Mouse (Mus musculus) frontal cortex, postnatal 36 days (tissue): ENCODE measurements around the gene Plekhm2.

Experiments used
- DNase-seq, 2 experiments: peaks; one replicate each; pipeline ENCODE4 v3.0.0; 2022; ENCODE audit warnings: low spot score in 2 of 2

Plekhm2 gene

DNA sequence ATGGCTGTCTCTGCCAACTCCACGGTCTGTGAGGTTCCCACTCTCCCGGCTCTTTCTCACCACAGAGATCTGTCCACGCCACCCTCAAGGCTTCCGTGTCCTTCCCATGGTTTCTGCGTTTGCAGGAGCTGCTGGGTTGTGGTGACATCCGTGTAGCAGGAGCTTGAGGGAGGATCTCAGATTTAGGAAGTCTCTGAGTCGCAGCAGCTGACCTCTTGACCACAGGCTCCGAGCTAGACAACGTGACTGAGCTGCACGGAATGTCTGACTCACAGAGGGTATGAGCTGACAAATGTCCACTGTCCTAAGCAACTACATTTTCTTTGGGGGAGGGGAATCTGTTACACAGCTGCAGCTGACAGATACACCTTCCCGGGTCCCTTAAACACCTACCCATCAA is 58.8 kb downstream of the Plekhm2 start, which contains the start of gene Fblim1:
Gene Fblim1, minus strand, starts transcription at position 236 of the 400 bp plus-strand sequence.
- no peak for DNase-seq

DNA sequence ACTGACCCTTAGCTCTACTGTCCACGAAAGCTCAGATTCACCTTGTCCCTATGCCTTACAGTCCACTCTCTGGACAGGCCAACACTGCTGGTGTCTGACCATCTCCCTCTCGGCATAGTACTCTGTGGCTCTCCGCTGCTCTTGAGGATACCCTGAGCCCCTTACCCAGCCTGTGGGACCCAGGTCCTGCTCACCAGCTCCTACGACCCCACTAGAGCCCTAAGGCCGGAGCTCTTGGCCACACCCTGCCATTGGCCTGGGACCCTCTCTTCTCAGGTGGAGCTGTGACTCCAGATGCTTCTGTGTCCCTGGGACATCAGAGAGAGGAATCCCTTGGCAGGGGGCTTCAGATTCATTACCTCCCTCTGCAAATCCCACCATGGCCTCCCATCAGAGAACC is 59.3 kb downstream of the Plekhm2 start:
- DNase-seq, result no peak

DNA sequence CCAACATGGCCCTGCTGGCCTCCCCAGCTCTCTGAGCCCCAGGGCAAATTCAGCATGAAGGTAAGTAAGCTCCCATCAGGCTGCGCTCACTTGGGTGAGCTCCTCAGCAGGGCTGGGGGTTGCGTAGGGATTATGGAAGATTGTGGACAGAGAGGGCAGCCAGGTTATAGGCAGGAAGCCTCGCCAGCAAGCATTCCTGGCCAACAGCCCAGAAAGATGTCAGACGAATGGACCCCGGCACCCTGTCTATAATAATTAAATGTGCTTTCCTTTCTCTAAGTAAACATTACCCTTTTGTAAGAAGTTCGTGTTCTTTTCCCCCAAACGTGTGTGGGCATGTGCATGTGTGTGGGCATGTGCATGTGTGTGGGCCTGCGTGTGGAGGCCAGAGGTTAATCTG is 60.2 kb downstream of the Plekhm2 start:
- DNase-seq, result no peak

DNA sequence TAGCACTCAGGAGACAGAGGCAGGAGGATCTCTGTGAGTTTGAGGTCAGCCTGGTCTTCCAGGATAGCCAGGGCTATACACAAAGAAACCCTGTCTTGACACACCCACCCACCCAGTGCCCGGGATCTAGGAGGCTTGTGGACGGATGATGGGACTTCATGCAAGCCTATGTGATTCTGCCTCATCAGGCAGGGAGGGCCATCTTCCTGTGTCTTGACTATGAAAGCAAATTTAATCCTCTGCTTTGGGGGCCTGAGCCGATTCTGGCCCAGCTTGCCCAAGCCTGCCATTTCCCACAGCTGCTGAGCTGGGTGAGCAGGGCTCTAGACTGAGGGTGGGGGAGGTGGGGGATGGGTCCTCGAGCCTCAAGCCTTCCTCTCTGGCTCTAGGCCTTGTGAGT is 60.8 kb downstream of the Plekhm2 start:
- DNase-seq, result no peak

DNA sequence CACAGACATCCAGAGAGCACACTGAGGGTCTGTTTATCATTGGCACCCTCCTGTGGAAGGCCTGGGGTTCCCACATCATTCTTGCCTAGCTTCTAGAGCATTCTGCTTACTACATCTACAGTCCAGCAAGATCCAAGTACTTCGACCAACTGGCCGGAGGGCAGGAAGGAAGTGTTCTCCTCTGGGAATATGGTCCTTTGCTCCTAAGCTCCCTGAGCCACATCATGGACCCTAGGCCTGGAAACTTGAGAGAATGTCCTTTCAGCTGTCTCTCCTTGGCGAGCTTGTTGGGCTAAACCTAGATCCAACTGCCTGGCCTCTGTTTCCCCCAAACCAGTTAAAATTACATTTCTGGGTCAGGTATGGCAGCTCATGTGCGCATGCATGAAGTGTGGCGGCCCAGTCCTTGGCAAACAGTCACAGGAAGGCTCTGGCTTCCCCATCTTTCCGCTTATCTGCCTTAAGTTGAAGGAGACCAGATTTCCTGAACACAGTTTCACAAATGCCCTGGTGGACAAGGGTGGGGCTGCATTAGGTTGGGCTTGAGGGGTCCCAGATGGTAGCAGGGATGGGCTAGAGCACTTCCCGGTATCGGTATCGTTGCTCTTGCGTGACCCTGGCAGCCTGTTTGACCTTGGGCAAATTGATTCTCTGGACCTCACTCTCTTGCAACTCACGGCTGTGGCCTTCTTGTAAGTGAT is 62.0 kb downstream of the Plekhm2 start:
- DNase-seq, result no peak

DNA sequence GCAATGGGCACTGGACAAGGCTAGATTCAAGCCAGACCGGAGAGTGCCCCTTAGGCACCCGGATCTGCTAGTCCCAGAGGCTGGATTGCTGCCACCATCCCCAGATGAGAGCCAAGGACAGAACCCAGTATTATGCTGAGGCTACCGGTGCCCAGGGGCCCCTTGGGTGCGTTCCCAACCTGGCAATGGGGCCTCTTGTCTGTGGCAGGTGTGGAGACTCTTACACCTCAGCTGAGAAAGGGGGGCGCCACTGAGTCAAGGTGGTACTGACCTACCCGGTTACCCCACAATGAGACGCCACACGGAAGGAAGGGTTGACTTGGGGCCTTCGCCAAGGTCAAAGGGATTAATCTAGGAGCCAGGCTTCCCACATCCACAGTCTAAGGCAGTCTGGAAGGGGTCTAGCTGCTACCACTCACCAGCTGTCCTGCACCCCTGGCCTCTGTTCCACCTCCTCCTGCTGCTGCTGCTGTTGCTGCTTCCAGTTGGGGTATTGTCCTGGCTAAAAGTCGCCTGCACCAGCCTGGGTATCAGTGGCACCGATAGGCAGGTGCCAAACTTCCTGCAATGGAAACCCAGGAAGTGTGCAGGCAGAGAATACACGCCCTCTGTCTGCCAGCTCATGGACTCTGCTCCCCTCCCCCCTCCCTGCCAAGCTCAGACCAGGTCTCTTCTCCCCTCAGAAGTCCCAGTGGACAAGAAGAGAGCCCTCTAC is 63.4 kb downstream of the Plekhm2 start:
- DNase-seq, result no peak

DNA sequence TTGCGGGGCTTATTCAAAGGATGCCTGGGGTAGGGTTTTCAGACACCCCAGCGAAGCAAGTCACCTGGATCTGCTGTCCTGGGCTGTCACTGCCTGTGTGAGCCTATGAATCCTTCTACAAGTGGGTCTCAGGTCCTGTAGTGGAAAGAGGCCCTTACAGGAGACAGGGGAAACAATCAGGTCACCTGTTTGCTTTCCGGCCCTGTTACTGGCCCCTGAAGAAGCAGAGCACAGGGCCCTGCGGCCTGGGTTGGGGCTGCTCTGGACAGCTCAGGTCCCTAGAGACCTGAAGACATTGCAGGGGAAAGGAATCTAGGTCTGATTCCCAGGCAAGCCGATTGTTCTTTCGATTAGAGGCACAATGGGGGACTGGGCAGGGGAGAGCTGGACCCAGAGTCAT is 64.3 kb downstream of the Plekhm2 start:
- DNase-seq, result no peak

DNA sequence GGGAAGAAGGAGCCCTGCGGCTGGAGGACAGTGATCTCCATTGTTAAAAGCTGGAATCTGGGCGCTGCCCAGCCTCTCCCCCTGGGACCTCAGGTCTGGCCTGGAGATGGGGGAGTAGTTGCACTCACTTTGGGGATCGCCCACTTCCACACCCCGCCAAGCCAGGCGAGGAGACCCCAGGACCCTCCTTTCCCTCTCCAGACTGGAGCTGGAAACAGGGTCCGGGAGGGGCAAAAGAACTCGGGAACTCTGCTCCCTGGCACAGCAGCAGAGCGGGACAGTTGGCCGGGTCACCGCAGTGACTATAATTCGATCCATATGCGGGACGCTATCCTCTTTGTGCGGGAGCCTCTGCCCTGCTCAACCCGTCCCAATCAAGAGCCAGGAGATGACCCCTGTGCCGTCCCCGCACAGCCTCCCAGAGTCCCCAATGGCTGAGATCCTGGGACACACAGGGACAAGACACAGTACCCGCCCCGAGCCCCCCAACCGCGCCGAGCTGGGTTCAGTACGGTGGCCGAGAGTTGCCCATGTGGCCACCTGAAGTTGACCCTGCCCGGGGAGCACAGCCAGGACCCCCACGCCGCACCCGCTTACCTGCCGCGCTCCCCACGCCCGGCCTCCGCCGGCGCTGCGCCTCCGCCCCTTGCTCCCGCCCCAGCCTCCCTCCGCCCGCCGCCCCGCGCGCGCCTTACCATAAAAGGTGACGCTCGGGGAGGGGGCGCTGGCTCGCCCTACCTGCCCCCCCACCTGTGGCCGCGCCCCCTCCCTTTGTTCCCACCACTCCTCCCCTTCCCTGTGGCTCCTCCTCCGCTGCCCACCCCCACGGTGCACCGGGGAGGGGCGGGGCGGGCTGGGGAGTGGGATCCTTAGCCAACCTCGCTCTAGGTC is 65.2 kb downstream of the Plekhm2 start:
- DNase-seq, result no peak

DNA sequence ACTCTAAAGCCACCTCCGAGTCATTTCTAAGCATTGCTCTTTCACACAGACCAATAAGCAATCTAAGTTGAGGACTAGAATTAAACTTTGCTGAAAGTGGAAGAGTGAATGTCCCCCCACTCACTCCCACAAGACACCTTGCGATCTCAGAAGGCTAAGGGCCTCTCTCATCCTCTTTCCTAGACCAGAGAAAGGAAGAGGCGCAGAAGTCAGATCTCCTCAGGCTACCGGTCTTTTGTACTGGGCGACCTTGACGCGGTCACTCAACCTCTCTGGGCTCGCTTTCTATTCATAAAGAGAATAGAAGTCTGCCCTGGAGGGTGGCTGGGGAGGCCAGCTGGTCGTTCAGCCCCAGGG is 65.8 kb downstream of the Plekhm2 start:
- DNase-seq, result no peak

DNA sequence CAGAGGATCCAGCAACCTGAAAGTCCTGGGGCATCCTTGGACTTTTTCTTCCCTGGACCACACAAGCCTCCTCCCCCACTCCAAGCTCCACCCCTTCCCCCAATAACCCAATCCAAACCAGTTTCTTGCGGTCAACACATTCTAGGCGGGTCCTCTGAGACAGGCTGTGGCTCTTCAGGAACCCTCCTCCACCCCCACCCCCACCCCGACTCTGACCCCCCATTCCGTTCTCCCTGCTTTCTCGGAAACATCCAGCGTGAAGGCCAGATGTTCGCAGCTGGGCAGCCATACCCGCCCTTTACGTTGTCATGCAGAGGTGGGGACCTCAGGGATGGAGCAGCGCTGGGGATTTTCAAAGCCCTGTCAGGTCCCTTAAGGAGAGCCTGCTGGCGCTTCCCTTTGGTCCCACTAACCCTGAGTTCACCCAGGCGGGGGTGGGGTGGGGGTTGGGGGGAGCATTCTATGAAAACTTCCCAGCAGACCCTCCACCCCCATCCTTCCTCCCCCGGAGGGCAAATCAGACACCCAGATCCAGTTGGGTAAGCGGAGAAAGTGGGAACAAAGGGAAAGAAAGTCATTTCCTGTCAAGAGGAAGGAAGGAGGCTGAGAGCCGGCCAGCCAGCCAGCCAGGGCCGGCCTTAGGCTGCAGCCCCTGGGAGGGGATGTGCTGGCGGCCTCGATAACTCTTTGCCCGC is 66.4 kb downstream of the Plekhm2 start:
- DNase-seq, result no peak

DNA sequence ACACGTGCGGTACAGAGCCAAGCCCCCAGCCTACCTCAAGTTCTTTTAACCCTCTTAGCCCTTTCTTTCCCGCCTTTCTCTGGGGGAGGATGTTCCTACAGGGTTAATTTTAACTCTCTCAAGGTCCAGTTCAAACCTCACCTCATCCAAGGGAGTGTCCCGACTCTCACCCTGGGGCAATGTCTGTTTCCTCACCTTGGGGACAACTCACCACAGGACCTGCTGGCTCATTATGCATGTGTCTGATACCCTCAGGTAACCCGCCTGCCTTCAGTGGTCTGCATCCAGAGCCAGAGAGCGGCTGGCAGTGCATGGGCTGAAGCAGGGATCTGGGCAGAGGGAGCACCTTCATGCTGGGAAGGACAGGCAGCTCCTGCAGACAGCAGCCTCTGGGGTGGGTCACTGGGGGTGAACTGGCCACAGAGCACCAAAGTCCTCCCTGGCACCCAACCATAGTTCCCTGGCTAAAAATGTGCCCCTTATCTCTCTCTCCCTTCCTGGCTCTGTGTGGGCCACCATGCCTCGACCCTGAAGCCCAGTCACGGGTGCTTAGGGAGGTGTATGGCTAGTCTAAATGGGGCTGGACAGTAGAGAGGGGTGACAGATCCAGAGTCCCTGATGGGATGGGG is 67.9 kb downstream of the Plekhm2 start:
- no peak for DNase-seq

DNA sequence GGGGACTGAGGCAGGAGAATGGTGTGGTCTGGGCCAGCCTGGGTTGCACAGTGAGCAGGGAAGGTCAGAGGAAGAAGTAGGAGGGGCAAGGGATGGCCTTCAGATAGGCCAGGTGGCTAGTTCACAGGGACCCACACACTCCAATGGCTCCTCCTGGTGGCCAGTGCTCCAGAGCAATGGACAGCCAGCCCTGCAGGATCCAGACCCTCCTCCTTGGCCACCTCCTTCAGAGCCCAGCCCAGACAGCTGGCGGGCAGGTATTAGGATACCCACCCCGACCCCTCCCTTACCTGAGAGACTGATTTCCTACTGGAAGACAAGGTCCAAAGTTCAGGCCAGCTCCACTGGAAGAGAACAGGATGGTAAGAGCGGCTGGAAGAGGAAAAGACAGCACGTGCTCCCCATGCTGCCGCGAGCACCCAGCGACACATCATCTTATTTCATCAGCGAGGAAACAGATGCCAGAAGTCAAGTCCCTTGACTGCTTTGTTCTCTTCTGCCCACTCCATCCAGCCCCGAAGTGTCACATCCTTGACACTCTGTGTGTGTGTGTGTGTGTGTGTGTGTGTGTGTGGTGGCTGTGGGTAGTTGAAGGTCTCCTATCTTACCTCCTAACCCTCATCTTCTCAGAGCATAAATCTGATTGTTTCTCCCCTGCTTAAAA is 69.0 kb downstream of the Plekhm2 start:
- DNase-seq, result no peak

DNA sequence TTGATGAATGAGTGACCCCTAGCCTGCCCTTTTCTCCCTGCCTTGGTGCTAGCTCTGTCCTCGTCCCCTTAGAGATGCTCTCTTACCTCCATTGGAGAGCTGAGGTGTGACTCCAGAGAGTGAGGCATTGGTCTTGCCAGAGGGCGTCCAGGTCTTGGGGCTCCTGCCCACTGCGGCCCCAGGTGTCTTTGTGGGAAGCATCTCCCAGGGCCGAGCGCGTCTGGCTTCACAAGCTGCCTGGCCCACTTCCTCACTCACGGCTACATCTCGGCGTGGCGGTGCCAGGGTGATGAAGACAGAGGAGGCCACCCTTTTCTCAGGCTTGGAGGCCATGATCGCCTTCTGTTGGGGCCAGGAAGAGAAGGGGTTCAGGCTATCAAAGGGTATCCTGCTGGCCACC is 69.6 kb downstream of the Plekhm2 start:
- no peak for DNase-seq

DNA sequence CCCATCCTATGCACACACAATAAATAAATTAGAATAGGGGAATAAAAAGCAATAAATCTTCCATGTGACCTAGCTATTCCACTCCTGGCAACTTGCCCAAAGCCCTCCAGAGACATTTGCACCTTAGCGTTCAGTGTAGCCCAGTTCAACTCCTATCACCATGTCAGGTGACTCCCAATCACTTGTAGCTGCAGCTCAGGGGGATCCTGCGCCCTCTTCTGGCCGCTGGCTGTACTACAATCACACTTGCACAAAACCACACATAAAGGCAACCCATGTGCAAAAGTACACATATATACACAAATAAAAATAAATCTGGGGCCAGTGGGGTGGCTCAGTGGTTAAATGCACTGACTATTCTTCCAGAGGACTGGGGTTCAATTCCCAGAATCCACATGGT is 73.2 kb downstream of the Plekhm2 start:
- DNase-seq, result no peak

DNA sequence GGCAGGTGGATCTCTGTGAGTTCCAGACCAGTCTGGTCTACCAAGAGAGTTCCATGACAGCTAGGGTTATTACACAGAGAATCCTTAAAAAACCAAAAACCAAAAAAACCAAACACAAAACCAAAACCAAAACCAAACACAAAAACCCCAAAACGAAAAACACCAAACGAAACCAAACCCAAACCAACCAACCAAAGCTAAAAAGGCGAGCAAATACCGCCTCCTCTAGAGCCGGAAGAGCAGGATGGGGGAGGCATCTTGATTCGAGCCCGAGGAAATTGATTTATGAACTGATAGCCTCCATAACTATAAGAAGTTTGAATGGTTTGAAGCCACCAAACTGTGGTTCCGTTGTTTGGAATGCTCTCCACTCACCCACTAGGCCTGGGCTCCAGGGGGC is 80.8 kb downstream of the Plekhm2 start:
- DNase-seq, result no peak

DNA sequence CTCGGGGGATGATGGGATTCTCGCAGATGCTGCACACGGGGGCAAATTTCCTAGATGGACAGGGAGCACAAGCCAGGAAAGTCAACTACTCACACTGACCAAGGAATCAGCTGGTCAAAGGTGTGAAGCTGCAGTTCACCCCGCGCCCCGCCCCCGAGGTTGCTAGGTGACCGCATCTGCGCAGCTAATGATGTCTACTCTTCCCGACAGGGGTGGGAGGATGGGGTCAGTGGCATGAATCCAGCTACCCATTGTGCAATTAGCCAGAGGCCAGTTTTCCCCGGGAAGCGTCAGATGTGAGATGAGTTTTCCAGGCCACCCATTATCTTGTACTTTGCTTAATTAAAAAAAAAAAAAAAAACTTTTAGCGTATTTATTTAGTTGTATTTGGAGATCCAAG is 83.6 kb downstream of the Plekhm2 start:
- no peak for DNase-seq

DNA sequence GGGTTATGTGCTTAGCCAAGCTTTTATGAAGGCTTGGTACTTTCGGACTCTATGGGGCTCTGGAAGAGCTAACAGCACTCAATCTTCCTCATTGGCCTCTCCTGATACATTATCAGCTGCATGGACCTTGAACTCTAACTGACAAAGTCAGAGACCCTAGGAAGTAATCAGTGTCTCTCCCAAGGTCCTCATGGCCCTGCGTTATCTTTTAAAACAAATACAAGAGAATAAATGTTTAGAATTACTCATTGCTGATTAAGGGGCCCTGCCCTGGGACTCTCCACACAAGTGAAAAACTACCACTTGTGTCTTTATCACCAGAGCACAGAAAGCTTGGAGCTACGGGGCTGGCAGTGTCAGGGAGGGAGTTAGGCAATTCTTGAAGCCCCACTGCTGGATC is 85.9 kb downstream of the Plekhm2 start:
- DNase-seq, result no peak

DNA sequence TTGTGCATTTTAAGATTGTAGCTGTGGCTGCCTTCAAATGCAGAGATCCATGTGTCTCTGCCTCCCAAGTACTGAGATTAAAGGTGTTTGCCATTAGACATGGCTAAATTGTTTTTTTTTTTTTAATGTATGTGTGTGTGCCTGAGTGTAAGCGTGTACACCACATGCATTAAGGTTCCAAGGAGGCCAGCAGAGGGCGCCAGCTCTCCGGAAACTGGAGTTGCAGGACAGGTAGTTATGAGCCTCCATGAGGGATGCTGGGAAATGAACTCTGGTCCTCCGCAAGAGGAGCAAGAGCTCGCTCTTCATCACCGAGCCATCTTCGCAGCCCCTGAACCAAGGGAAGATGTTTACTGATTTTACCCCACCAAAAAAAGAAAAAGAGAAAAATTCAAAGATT is 87.8 kb downstream of the Plekhm2 start:
- no peak for DNase-seq

DNA sequence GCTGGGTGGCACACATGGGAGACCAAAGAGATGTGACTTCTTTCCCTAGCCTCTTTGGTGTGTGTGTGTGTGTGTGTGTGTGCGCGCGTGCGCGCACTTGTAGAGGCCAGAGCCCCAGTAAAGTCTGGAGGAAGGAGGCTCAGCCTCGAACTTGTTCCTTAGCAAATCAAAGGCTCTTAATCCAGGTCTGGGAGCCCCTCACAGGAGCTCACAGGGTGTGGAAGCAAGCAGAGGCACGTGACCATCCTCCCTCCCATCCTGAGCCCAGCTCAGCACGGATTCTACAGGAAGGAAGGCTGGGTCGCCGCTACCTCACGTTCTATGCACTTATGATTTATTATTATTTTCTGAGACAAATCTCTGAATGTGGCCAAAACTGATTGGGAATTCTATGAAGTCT is 88.3 kb downstream of the Plekhm2 start:
- no peak for DNase-seq
